Mouse (Mus musculus) megakaryocyte-erythroid progenitor cell, adult 5-6 weeks (primary cell): ENCODE data around the gene Ndufc2. TPM values are rescaled to one million over a fixed set of nuclear protein-coding genes. Genes with fewer than 3 reads are reported as not detected.

ENCODE experiments used
- ATAC-seq: replicated peaks from 2 replicates; pipeline ENCODE4 v1.8.0; 2016; ENCODE audit warnings: mild to moderate bottlenecking, inconsistent platforms; ENCODE audit not compliant: severe bottlenecking, poor library complexity, low FRiP score, low TSS enrichment
- total RNA-seq, 2 experiments: library from RNA; stranded (forward) in 1 of 2; stranded (reverse) in 1 of 2; fragments of 200-1000, 215-1000 nt in 1 of 2; fragments of >200 nt in 1 of 2; fragmentation: Nextera tagmentation in 1 of 2; gene quantifications; 2 replicates each; pipeline ENCODE4 v1.2.3; 2014 to 2017

Gene Ndufc2
- total RNA-seq (2014; fragmentation: Nextera tagmentation) (188 and 266 TPM in 2 replicates), total RNA-seq (2017) (369 and 388 TPM in 2 replicates)

DNA sequence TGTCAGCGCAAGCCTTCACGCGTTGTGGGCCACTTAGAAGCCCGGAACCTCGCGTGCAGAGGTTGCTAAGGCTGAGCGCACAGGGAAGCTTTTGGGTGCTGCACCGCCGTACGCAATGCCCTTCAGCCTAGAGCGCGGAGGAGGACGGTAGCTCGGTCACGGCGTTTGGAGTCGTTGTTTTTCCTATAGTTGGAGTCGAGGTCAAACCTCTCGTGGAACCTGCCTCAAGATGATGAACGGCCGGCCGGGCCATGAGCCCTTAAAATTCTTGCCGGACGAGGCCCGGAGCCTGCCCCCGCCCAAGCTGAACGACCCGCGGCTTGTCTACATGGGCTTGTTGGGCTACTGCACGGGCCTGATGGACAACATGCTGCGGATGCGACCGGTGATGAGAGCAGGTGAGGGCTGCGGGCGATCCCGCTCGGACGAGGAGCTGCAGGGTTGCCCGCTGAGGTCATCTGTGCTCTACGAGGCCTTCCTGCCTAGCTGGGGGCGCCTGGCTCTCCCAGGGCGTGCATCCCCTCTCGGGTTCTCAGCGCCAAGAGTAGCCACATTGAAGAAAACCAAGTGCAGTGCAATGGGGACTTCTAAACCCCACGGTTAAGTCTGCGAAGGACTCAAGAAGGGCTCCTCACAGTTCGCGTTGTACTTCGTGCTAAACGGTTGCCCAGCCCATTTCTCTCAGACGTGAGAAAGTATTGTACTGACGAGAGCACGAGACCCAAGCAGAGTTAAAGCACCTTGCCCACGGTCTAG is at the start of gene Ndufc2:
Ndufc2 (plus strand) TSS at position 44 of the 756 bp plus-strand sequence.
- ATAC-seq = peak; percentile 79

DNA sequence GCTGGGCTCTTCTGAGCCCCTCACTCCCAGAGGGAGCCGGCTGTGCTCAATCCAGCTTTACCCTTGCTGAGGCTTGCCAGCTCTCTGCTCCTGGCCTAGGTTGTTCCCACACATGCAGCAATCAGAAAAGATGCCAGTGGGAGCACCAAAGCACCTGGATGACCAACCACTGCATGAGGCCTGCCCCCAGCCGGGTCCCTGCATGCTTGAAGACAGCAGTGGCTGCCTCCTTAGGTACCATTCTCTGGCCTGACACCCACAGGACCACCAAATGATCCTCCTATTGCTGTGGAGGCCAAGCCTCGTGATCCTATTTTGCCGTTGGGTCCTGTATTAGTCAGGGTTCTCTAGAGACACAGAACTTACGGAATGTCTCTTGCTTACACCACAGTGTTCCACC is 48.9 kb upstream of the Ndufc2 start:
- ATAC-seq = no peak

DNA sequence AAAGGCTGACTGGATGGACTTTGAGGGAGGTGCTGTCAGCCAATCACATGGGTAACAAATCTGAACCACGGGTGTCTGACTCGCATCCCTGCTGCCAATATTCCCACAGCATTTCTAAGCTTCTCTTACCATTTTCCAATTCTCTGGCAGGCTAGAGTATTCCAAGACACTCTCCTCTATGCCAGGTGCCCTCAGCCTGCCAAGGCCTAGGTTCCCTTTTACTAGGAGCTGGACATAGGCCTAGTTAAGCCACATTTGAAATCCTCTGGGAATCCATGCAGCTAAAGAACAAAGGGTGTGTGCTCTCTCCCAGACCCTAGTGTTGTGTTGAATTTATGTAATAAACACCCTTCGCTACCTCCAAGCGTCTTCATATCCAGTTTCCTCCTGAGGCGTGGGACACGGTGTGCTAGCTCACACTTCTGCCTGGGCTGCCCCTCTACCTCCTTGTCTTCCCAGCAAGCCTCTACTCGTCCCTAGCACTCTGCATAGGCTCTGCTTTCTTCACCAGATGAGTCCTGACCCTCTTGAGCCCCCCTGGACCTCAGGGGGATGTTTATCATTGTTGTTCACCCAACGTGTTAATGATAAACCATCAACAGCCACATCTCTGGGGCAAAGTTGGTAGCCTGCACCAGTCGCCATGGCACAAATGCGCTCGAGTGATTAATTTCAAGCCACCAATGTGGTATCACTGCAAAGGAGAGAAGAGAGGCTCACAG is 47.9 kb upstream of the Ndufc2 start:
- no peak for ATAC-seq

DNA sequence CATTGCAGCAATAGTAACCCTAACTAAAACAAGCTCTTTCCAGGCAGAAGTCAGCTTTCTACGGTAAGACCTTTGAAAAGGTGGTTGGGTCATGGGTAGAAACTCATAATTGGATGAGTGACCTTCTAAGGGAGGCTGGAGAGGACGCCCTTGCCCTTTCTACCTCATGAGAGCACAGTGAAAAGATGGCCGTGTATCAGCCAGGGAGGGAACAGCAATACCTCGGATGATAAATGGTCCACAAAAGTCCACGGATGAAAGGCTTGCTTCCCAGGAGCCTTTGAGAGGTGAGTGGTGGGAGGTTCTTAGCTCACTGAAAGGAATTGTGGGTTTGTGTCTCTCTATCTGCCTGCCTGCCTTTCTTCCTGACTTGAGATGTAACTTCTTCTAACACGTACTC is 46.4 kb upstream of the Ndufc2 start:
- no peak for ATAC-seq

DNA sequence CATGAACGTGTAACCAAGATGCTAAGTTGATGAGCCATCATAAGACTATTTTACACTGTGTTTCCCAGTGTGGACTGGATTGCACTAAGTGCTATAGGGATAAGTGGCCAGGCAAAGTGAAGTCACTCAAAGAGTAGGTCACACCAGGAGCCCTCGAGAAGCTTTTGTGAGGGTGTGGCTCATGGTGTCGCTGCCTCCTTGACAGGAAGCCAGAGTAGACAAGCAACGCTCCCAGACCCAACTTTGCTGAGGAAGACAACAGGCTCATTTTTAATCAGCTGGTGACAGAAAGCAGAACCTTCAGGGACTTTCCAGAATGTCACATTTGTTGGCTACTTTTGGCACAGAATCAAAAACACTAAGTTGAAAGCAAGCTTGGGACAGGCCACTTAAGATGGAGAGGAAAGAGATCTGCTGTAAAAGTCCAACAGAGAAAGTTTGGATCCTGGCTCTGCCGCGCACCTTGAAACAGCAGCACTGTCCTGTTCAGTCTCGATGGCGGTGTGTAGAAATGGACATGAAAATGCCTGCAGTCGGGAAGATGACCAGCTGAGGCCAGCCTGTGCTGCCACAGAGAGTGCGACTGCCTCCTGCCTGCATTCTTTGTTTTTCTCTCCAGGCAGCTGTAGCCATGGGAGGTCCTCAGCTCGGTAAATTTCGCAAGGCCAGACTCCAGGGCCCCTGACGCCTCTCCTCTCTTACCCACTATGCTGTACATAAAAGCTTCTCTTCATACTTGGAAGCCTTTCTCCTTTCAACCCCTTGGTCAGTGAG is 44.5 kb upstream of the Ndufc2 start:
- ATAC-seq = peak; percentile 53

DNA sequence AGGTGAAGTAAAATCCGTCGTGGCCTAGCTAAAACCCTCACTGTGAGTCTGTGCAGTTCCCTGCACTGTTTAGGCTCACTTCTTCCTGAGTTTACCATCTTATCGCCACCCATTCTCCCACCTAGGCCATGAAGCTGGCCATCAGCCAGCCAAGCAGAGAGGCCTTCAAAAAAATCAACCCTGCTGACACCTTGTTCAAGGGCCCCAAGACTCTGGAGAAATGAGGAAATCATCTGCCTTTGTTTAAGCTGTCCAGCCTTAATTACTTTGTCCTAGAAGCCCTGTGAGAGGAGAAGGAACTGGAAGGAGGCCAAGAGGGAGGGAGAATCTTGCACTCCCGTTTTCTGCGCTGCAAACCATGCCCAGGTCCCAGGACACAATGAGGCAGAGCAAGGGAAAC is 43.5 kb upstream of the Ndufc2 start:
- ATAC-seq = no peak

DNA sequence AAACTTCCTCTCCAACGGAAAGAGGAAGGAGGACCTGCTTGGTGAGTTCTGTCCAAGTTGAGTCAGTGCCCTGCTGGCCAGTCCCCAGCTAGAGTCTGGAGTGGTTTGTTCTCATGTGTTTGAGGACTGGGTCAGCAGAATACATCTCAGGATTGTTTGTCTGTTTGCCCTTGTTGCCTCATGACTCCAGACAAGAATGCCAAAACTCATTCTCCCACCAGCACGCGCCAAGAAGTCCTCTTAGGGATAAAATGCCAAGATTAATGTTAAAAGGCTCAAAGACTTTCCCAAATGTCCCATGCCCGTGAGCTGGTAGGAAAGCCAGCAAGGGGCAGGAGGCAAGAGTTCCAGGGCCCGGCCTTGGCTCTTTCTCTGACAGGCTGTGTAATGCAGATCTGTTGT is 42.9 kb upstream of the Ndufc2 start:
- no peak for ATAC-seq

DNA sequence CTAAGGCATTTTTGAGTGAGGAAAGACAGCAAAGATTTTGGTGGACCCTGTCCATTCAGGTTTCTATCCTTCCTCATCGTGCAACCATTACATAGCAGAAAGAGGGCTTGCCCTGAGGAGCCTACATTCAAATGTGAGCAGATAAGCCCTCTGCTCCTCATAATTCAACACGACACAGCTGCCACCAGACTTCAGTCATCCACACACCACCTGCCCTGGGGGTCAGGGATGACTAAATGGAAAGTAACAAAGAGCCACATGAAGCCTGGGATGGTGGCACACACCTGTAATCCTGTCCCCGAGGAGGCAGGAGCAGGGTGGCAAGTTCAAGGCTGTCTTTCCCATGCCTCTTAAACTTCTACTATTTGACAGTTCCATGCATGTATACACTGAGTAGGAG is 42.0 kb upstream of the Ndufc2 start:
- no peak for ATAC-seq

DNA sequence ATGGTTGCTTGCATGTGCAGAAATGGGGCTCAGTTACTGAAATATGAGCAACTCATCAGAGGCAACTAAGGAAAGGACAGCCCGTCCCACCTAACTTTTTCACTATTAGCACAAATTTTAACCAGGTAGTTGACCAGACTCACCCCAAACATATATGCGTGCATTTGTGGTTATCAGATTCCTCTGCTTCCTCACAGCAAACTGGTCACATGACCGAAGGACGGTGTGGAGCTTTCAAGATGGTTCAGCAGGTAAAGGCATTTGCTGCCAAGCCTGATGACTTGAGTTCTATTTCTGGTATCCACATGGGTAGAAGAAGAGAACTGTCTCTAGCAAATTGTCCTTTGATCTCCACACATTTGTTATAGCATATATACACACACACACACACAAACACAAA is 41.5 kb upstream of the Ndufc2 start:
- ATAC-seq = no peak

DNA sequence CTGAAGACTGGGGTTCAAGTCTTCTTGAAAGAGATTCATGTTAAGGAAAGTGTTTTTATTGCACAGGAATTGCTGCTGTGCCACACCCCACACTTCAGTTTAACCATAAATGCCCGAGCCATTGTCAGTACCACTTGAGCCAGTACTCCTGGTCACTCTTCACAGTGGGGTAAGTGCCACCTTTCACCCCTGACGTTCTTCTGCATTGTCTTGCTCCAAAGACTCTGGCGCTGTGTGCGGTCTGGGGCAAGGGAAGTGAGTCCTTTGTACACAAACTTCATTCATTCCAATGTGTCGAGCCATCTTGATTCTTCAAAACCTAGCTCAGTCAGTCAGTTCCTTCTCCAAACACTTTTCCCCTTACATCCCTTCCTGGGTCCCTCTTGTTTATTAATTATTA is 39.6 kb upstream of the Ndufc2 start:
- no peak for ATAC-seq

DNA sequence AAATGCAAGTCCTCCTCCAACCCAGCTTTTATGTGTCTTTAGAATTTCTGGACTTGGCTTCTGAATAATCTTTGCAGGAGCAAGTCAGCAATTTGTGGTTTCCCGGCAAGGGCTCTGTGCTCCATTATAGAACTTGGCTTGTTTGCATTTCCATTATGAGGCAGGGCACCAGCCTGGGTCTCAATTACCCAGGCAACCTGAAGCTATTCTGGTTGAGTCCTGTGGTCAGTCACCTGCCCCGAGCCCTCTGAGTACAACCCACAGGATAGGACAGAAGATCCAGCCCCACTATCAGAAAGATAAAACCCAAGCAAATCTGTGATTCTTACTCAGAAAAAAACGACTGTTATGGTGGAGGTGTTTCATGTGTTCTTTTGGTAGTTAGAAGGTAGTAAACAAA is 38.8 kb upstream of the Ndufc2 start:
- ATAC-seq = no peak

DNA sequence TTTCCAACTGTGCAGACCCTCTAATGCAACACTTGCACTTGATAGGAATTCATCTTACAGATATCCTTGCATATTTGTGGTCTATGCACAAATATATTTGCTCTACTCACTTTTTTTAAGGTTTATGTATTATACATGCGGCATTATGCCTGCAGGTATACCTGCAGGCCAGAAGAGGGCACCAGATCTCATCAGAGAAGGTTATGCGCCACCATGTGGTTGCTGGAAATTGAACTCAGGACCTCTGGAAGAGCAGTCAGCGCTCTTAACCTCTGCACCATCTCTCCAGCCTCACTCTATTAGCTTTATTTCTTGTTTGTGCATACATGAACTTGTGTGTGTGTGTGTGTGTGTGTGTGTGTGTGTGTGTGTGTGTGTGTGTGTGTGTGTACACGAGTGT is 38.3 kb upstream of the Ndufc2 start:
- peak; percentile 63 for ATAC-seq

DNA sequence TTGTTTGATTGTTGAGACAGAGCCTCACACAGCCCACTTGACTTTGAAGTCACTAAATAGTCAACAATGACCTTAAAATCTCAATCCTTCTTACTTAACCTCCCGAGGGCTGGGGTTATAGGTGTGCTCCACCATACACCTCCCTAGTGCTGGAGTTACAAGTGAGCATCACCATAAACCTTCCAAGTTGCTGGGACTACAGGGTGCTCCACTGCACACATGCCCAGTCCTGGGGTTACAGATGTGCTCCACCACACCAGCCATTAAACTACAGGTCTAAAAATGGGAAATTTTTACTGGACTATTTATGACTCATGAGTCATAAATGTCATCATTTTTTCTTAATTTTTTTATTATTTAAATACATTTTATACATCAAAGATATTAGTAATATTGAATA is 33.9 kb upstream of the Ndufc2 start:
- no peak for ATAC-seq

DNA sequence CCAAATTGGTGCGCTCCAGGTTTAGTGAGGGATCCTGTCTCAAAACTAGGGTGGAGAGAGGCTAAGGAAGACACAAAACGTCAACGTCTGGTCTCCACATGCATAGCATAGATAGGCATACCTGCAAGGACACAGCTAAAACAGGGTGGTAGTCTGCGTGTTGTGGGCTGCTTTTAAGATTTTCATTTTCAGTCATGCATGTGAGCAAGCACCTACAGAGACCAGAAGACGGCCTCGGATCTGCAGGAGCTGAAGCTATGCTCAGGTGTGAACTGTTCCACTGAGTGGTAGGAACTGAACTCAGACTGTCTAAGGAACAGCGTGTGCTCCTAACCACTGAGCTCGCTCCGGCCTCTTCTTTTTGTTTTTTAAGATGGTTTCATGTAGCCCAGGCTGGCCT is 24.7 kb upstream of the Ndufc2 start:
- ATAC-seq = no peak

DNA sequence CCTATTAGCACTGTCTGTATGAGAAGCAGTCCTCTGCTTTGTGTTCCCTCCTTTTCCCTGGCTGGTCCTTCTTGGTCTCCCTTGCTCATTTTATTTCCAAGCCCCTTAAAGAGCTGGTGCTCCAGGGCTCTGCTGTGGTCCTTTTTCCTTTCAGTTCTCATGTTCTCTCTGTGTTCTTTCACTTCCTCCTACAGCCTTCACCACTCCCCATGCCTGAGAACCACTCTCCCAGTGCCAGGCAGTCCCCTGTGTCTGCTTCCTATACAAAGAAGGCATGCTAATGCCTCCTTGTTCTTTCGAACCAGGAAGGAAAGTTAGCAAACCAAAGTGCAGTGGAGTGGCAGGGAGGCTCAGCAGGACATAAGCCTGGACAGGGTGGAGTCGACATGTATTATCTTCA is 23.9 kb upstream of the Ndufc2 start:
- ATAC-seq = no peak

DNA sequence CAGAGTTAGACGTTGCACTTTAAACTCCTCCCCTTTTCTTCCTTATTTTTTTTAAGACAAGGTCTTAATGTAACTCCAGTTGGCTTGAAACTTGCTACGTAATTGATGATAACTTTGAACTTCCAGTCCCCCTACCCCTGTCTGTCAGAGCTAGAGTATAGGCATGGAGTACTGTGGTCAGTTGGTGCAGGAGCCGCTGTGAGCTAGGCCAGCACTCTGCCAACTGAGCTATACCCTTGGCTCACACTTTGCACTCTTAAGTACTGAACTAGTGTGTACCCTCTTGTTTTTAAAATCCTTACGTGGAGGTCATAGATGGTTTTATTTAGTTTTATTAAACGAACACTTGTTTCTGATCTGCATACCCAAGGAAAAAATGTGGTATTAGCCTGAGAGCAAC is 20.5 kb upstream of the Ndufc2 start:
- no peak for ATAC-seq

DNA sequence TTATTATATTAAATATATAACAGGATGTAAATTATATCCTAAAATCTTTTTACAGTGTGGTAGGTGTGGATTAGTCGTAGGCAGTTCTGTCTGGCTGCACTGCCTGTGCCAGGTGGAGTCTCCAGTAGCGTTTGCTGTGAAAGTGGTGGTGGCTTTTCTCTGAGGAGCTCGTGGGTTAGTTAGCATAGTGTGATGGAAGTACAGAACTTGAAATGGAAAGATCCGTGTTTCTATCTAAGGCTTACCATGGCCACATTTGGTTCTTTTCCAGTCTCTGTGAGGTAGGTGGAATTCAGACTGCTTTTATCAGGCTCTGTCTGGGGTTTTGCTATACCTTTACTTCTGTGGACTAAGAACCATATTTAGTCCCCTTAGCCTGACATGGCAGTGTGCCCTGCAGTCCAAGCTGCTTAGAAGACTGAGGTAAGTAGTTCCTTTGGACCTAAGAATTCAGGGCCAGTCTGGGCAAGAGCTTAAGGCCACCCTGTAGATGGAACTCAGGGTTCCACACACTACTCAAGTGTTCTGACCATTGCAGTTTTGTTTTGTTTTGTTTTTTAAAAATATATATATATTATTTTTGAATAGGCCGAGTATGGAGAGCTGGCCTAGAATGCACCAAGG is 19.2 kb upstream of the Ndufc2 start:
- no peak for ATAC-seq

DNA sequence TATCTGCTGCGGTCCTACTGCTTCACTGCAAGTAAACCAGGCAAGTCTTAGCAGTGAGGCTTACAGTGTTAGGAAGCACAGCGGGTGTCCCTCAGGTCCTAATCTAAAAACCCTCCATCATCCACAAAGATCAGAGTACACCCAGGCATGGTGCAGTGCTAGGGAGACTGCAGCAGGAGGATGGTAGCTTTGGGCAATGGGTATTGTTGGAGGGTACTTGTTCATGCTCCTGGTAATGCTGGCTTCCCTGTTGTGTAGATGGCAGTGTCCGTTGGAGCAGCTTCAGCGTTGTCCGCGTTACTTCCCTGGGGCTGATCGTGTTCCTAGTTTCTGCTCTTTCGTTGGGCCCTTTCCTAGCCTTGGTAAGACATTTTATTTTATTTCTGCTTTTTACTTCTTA is 17.1 kb upstream of the Ndufc2 start:
- no peak for ATAC-seq

DNA sequence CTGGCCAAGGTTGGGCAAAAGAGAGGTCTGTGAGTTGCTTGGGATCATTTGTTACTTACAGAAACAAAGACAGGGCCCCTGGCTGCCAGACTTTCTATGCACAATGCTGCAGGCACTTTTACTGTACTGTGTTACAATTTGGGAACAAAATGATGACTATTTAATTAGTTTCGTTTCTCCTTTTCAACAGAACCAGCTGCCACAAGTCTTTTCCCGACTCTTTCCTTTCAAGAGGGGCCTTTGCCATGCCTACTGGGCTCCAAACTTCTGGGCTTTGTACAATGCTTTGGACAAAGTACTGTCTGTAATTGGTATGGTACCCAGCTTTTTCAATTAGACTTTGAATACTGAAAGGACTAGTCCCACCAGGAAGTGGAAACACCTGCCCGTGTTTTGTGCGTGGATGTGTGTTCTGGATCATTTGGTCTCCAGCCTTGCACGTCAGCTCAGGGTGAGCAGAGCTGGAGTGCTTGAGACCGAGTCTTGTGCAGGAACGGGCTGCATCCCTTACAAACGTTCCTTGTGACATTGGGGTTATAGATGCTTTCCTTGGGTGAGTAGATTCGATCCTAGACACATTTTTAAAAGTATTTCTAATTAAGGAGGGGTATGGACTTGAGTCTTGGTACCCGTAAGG is 16.2 kb upstream of the Ndufc2 start:
- ATAC-seq = no peak
